Mouse (Mus musculus) adrenal gland, adult 8-10 months (tissue): ENCODE measurements at regions not wholly inside any gene's neighbourhood (a gene's known extent, or its start where the extent isn't known, plus 50 kb on each side); places are given as distances from the start of the nearest gene placed in this dataset.

ENCODE experiments used
- DNase-seq: peaks from one replicate; pipeline ENCODE4 v3.0.0; 2022

DNA sequence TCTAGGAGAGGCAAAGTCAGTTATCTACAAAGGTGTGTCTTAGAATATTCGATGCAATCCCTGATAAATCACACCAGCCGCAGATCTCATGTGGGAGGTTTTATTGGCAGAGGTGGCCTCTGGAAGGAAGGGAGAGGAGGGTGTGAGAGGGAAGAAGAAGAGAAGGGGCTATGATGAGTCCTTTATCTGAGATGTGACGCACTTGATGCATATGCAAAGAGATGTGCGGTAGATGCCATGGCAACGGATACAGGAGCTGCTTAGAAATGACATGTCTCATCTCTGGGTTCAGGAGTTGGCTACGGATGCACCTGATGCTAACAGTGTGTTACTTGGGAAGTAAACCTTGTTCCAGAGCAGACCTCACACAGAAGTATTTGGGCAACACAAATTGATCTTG, 718.6 kb upstream of the Gm21961 start:
- no peak for DNase-seq

DNA sequence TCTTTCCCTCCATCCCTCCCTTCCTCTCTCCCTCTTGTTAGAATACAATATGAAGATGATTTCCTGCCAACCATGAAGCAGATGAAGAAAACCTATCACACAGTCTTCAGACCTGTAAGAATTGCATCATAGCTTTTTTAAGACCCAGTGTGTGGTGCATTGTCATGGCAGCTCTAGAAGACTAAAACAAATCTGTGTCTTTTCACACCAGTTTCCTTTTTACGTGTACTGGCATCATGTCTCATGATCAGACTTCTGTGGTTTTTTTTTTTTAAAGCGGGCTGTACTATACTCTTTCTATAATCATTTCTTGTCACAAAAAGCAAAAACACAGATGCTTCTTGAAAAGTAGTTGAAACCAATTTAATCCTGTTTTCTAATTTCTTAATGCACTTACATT, 716.6 kb upstream of the Gm21961 start:
- no peak for DNase-seq

DNA sequence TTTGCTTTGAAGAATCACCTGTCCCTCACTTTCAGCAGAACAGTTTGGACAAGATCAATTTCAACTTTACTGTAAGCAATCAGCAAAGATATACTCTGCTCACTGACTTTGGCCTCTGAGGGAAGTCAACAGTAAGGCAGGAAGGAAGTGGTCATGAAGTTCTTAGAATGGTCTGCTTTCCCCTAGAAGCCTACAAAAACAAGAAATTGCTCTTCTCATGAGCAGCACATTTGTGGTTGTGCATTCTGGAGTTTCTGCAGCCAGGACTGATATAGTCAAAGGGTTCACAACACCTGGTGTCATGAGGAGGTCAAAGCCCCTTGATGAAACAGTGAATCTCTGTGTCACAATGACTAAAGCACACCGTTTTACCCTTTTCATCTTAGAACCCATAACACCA, 712.4 kb upstream of the Gm21961 start:
- DNase-seq: no peak

DNA sequence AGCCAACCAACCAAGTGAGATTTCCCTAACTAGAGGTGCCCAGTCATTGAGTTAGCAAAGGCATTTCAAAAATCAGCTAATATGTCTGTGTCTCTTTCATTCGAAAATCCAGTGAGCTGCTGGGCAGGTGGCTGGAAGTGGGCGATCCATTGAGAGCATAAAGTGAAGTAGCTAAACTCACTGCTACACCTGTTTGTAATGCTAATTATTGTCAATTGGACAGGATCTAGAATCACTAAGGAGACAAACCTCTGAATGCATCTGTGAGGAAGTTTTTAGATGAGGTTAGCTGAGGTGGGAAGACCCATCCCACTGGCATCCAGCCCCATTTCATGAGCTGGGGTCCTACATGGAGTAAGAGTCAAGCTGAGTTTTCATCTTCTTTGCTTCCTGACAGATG, 711.6 kb upstream of the Gm21961 start:
- no peak for DNase-seq

DNA sequence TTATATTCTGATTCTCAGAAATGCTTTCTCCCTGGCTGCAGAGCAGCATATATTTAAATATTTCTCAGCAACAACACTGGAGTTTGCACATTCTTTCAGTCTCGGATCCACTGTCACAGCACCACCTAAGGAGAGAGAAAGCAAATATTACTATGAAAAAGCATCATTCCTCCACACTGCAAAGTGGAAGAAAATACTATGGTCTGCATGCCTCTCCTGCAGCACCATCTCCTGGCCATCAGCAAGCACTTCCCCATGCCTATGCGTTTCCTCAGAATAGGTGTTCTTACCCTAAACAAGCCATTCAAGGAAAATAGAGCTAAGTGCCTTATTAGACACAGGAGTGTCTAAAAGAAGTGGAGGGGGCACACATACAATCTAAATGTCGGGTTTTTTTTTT, 688.9 kb upstream of the Gm21961 start:
- DNase-seq: no peak

DNA sequence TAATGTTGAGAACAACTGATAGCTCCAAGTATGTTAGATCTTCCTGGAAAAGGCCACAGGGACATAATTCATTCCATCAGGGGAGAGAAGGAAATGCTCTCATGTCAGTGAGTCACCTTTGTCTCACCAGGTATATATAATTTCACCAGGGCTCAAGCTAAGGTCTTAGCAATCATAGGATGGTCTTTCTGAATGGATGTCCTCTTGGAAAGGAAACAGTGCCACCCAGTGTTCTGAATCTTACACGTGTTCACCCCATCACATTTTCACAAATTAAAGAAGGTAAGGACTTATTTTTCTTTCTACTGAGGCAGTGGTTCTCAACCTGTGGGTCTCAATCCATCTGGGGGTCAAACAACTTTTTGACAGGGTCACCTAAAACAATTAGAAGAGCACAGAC, 686.8 kb upstream of the Gm21961 start:
- DNase-seq: no peak

DNA sequence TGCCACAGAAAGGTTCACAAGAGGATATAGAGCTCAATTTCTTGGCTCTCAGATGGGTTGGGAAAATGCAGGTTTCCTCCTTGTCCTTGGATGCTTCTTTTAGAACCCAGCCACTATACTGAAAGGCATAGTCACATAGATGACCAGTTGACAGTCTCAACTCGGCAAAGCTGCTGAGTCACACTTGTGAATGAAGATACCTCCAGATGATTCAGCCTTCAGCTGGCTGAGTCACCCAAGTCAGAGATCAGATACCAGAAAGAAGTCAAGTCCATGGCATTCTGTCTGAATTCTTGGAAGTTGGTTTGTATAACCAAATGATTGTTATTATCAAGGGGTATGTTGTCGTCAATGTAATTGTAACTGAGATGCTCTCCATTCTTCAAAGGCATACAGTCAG, 683.9 kb upstream of the Gm21961 start:
- peak; percentile 47 for DNase-seq
